Mouse (Mus musculus): ENCODE results near the gene Amy1.
"Not testable (repeated sequence)": the region's sequence is repeated elsewhere in the genome, so short reads cannot be mapped to it uniquely, and the experiment has no call there.

The Amy1 gene

DNA sequence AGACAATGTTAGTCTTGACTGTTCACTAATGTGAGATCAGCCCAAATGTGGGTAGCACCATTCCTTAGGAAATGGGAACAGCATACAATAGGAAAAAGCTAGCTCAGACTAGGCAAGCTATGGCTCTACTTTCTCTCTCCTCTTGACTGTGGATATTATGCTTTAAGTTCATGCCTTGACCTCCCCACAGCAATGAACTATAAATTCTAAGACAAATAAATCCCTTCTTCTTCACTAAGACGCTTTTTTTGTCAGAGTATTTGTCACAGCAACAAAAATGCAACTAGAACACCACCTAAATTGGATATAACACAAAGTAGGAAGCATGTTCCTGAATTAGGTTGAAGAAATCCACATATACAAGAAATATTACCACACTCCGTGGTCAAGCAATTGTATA lies at the start of gene Amy1:
Amy1 (minus strand) TSS at position 101 of the 400 bp plus-strand sequence.
- no peak for DNase-seq (ENCODE audit: low read depth, low spot score)

- no peak for DNase-seq (ENCODE audit: low read depth, low spot score)
These were observed 47.8 kb upstream of the Amy1 start for GRCm38 (mm10) chr3:113654335-113654734.

- DNase-seq (ENCODE audit: low read depth, low spot score), result peak; percentile 62
These were observed 44.9 kb upstream of the Amy1 start for GRCm38 (mm10) chr3:113651386-113651785.

GRCm38 (mm10) chr3:113639545-113639944 lies 33.0 kb upstream of the Amy1 start:
- DNase-seq (ENCODE audit: low read depth, low spot score), result no peak

- DNase-seq (ENCODE audit: low read depth, low spot score), result no peak
These were observed 27.7 kb upstream of the Amy1 start for GRCm38 (mm10) chr3:113634220-113634619.

DNA sequence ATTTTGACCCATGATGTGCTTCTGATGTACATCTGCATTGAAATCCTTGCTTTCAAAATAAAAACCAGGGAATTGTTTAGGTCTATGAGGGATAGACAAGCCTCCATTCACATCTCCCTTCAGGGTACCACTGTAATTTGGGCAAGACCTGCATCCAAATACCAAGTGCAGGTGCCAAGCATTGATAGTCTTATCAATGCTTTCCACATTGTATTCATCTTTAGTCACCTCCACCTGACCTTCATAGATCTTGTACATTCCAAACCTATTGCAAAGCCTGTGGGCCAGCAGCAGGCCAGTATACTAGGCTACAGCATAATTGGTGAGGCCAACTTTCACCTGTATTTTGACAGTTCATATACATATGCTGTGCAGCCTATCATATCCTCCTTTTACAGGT lies 25.1 kb upstream of the Amy1 start:
- DNase-seq (ENCODE audit: low read depth, low spot score), result no peak

DNA sequence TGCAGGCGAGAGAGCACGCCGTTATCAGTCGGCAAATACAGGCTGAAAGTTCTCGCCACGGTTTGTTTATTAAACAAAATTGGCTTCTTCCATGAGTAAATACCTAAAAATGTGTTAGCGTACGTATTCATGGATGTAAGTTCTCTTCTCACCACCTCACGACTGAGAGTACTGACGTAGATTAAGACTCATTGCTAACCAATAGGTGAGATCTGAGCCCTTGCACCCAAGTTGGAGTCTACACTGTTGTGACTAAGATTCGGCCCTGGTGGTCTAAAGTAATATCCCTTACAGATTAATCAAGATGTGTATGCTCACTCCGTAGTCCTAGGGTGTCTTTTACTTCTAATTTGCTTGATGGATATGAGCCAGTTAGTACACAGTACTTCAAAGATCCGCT lies 24.1 kb upstream of the Amy1 start:
- DNase-seq (ENCODE audit: low read depth, low spot score), result peak; percentile 61

DNA sequence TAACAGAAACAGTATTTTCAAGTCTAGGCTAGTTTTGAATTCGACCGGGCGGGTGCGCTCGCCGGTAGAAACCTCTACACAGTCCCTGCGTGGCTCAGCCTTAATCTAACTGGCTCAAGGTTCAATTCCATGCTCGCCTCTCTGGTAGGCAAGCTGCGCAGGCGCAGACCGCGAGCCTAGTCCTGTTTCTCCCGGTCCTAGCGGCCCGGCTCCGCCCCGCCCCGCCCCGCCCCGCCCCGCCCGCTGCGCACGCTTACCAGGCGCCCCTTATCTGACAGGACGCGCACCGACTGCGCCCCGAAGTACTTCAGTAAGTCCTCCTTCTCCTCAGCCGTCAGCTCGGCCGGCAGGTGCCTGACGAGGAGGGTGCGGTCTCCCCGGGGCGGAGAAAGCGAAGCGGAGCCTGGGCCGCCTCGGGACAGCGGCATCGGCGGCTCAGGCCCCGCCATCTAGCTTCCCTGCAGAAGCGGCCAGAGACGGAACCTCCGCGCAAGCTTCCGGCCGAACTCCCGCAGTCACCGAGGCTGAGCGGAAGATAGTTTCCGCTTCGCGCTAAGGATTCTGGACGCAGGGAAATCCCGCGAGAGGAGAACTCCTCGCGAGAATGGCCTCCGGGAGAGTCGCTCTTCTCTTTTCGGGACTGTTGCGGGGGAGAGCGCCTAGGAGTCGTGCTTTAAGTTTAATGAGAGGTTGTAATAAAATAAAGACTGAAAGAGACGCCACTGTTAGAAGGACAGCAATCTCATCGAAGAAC lies 23.3 kb upstream of the Amy1 start, which contains the start of gene Rnpc3:
Rnpc3 (minus strand) TSS at position 544 of the 754 bp plus-strand sequence.
- DNase-seq (ENCODE audit: low read depth, low spot score), result peak; percentile 98

DNA sequence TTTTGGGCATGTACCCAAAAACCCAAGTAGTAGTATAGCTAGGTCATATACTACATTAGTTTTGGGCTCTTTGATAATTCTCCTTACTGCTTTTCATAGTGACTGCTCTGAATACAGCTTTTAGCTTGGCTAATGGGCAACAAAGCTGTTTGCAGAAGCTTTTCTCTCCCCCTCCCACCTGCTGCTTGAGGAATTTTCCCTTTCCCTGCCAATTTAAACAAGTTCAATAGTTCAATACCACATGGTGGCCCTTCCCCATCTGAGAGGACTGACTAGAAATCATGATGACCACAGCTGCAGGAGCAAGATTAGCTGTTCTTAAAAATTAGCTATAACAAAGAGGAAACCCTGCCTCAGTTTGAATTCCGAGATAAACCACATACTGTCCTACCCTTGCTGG lies 15.7 kb downstream of the Amy1 start:
- DNase-seq (ENCODE audit: low read depth, low spot score), result peak; percentile 14

- no peak for DNase-seq (ENCODE audit: low read depth, low spot score)
These were observed 31.9 kb downstream of the Amy1 start for GRCm38 (mm10) chr3:113574578-113574977.

DNA sequence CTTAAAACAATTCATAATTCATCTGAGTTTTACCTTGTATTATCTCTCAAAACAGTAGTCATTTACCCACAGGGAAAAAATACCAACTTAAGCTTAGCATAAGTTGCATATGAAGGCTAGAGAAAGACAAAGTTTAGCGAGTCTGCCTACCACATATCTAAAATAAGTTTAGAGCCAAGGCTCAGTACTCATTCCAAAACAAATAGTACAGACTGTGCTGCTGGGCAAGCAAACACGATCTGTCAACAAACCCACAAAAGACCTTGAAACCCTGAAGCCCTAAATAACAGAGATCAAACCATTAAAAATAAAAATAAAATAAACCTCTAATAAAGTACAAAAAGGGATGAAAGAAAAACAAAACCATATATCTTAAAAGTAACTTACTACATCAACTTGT lies 32.4 kb downstream of the Amy1 start:
- no peak for DNase-seq (ENCODE audit: low read depth, low spot score)

GRCm38 (mm10) chr3:113572158-113572557 lies 34.3 kb downstream of the Amy1 start:
- DNase-seq (ENCODE audit: low read depth, low spot score), result no peak

- no peak for DNase-seq (ENCODE audit: low read depth, low spot score)
These were observed 66.8 kb downstream of the Amy1 start for GRCm38 (mm10) chr3:113539692-113540091.

DNA sequence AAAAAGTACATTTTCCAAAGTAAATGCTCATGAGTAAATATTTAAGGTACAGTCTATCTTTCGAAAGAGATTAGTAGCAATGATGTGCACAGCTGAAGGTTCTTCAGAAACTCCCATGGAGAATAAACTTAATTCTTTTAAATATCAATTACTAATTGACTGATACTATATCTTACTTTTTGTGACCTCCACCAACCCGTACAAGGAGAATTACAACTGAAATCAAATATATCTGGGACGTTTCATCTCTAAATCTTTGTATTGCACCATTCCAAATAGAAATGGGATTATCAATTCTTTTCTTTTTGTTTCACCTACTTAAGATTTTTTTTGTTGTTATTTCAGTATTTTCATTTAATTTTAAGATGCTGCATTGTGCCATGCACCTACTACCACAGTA lies 74.2 kb downstream of the Amy1 start, which contains the start of gene Amy2a1:
Amy2a1 (minus strand) TSS at position 101 of the 400 bp plus-strand sequence.
- DNase-seq (ENCODE audit: low read depth, low spot score), result not testable (repeated sequence)

Data from 3T3-L1 (cell line).